Mouse (Mus musculus): ENCODE measurements around the gene Plxdc1.

The Plxdc1 gene

DNA sequence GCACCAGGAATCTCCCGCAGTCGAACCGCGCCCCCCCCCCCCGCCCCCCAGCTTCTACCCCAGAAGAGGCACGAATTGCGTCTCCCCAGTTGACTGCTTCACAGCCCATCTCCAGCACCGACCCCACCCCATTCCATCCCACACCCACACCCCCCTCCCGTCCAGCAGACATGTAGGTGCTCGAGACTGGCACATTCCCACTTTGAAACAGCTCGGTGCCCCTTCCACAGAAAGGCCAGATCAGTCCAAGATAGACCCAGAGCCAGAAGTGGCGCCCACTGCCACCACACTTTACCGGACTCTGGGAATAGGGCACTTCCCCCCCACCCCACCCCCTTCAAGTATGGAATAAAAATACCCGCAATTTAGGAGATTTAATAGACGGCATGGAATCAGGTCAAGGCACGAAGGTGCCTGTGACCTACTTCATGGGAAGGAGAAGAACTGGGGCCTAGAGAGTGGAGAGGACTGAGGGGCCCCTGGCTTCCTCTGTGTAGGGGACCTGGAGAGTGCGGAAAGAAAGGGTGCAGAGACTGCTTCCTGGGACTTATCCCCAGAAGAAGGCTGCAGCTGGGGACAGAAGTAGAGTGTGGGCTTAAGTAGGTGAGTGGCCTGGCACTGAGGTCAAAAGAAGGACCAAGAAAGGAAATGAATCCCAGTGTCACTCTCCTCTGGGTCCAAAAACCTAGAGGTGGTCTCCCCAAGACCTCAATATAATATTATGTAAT lies 658 bp upstream of the Plxdc1 start:
- DNase-seq, result no peak

DNA sequence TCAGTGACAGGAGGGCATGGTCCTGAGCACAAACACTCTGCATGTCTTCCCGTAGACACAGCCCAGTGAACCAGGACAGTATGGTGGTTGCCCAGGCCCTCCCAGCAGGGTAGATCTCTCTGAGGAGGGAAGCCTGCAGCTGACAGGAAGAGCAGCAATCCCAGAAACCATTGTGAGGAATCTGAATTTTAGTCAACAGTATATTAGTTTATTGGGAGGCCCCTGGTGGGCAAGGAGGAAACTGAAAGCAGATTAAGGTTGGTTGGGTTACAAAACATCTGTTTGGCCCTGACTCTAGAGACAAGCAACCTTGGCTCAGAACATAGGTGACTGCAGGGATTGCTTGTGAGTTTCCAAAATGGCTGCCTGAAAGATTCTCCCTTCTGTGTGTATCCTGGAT lies 2.3 kb downstream of the Plxdc1 start:
- no peak for DNase-seq

DNA sequence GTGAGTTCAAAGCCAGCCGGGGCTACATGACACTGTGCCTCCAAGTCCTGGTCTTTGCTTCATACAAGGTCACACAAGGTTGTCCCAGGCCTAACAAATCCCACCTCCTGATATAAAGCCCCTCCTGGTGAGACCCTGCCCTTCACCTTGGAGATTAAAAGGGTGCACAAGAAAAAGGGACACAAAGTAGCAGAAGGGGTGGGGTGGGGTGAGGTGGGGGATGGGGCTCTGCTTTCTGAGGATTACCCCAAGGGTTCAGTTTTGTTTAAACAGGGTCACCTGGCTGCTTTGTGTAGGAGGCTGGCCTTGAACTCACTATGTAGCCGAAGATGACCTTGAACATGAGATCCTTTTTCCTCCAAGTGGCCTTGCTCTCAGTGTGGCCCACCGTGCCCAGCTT lies 2.7 kb downstream of the Plxdc1 start:
- no peak for DNase-seq

GRCm38 (mm10) chr11:97982721-97983120 lies 3.5 kb downstream of the Plxdc1 start:
- no peak for DNase-seq

GRCm38 (mm10) chr11:97980531-97980966 lies 5.7 kb downstream of the Plxdc1 start:
- DNase-seq, result no peak

DNA sequence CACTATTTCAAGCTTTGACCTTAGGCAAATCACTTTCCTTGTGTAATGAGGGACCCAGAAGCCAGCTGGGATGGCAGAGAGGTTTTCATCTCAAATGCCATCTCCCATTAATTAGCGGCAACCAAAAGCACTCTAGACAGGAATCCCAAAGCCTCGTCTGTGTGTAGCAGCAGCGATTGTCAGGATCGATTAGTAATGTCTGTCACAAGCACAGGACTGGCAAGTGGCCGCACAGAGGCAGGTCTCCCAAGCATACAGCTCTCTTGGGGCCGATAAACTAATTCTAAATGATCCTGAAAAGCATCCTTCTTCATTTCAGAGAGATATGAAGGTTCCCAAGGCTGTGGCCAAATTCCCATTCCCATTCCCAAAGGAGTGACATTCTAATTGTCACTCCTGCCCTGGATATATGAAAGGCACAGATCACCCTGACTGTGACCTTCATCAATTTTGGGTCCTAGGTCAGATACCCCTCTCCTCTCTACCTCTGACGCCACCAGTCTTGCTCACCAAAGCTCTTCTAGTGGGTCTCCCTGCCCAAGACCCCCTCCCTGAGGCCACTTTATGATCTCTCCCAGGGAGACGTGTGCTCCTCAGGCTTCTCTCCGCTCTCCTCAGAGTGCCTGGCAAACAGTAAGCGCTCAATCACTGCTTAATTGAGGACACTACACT lies 6.3 kb downstream of the Plxdc1 start:
- DNase-seq, result no peak

GRCm38 (mm10) chr11:97978392-97978791 lies 7.9 kb downstream of the Plxdc1 start:
- no peak for DNase-seq

- no peak for DNase-seq
Measured at GRCm38 (mm10) chr11:97977797-97978196, 8.4 kb downstream of the Plxdc1 start.

DNA sequence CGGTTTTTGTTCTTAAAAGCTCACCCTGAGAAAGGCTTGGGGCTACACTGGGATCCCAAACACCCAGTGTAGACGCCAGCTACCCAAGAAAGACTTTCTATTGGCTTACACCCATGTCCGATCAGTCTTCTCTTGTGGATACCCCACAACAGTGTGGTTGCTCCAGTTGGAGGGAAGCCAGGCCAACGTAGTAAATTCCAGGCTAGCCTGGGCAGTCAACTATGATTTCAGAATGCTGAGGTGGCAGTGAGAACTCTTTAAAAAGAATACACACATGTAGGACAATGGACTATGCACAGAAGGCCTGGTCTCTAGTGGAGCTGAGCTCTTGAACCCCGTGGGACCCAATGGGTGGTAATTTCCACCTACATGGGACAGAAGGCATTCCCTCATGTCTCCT lies 11.5 kb downstream of the Plxdc1 start:
- peak; percentile 28 to 45 for DNase-seq

DNA sequence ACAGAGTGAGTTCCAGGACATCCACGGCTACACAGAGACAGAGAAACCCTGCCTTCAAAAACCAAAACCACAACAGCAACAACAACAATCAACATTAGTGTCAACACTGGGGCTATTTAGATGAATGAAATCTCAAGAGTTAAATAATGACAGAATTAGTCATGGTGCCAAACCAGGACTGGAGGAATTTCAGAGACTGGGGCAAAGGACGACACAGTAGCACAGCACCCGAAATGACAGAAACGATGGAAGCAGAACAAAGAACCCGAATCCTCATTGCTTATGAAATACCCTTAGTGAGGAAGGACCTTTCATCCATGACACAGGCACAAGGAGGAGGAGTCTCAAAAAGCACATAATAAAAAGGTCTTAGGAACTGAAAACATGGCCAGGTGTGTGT lies 12.1 kb downstream of the Plxdc1 start:
- DNase-seq, result peak in 1 of 2 experiments; percentile 57

GRCm38 (mm10) chr11:97972434-97972833 lies 13.8 kb downstream of the Plxdc1 start:
- DNase-seq, result no peak

DNA sequence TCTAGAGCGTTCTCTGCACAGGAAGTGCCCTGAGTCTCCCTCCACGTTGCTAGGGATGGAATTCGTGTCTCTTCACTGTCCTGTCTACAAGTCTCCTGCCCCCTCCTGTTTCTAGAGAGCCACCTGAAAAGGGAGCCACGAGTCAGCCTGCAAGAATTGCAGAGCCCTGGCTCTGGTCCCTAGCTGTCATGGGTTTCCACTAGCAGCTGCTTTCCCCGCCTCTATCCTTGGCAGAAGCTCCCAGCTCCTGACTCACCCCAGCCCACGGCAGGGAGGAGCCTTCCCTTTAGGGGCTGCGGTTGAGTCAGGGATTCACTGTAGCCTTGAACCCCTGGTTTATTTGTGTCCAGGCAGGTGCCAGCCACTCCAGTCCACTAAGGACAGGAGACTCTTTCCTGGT lies 15.0 kb downstream of the Plxdc1 start:
- no peak for DNase-seq

GRCm38 (mm10) chr11:97970771-97971170 lies 15.5 kb downstream of the Plxdc1 start:
- DNase-seq, result no peak

GRCm38 (mm10) chr11:97968385-97968784 lies 17.9 kb downstream of the Plxdc1 start:
- no peak for DNase-seq

DNA sequence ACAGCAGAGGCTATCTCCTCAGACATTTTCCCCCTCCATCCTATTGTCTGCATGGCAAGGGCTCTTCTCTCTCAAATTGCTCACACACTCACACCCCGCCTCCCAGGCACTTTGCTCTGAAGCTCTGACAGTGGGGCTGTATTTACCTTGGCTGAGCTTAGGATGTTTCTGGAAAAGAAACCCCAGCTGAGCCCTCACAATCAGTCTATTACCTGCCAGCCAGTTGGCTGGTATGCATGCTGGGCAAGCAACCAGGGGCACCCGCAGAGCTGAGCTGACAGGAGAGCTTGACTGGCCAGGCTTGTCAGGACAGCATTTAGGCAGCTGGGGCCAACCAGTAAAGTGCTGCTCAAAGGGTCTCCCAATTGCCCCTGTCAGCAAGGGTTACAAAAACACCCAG lies 19.1 kb downstream of the Plxdc1 start:
- peak in 1 of 2 experiments; percentile 40 for DNase-seq

- DNase-seq, result peak; percentile 22 to 51
Measured at GRCm38 (mm10) chr11:97960907-97961306, 25.3 kb downstream of the Plxdc1 start.

DNA sequence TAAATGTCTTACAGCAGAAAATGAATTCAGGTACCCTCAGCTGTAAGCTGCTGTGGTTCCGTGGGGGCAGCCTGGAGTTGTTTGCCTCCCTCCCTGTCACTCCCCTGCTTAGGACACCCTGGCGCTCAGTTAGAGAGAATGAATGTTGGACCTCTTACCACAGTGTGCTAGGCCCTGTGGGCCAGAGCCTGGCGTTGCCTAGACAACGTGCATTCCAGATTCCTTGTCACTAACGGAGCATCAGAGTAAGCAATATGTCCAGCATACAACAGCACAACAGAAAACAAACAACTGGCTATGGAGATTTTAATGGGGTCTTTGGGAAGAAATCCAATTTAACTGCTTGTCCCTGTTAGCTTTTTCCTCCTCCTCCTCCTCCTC lies 27.0 kb downstream of the Plxdc1 start:
- no peak for DNase-seq

GRCm38 (mm10) chr11:97958641-97959299 lies 27.5 kb downstream of the Plxdc1 start:
- no peak for DNase-seq

GRCm38 (mm10) chr11:97956905-97957560 lies 29.2 kb downstream of the Plxdc1 start:
- peak; percentile 89 for DNase-seq

GRCm38 (mm10) chr11:97955915-97956314 lies 30.3 kb downstream of the Plxdc1 start:
- DNase-seq, result no peak

- DNase-seq, result no peak
Measured at GRCm38 (mm10) chr11:97955146-97955902, 30.9 kb downstream of the Plxdc1 start.

DNA sequence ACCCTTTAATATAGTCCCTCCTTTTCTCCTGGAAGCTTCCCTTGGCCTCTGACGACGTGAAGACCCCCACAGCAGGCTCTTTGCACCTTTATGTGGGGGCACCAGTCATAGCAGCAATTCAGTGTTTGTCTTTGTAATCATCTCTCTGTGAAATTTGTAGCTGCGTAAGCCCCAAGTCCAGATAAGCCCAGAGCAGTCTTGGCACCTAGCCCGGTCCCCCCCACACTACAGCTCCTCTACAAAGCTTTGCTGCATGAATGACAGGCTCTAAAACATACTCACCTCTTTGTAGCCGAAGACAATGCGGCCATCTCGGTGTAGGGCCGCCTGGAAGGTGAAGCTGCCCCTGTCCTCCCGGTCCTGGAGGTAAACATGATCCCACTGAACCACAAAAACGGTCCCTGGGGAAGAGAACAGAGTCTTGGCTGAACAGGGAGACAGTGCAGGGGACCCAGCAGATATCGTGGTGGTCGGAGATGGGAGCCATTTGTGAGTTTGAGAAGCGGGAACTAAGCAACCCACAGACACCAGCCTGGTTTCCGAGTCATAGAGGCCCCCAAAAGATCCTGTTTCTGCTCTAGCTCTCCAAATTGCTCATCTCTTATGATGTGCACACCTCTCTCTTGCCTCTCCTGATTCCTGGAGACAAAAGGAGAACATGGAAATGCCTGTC lies 31.6 kb downstream of the Plxdc1 start:
- DNase-seq, result no peak
